Mouse (Mus musculus) midbrain, embryonic 14.5 days (tissue): ENCODE data around the gene Ankle1. TPM values are rescaled to one million over a fixed set of nuclear protein-coding genes. Genes with fewer than 3 reads are reported as not detected.

ENCODE experiments used
- ATAC-seq: fragments of 200-750 bp; cut with Nextera tagmentation; 2 replicates; pipeline ENCODE4 v1.8.0; 2017; ENCODE audit warnings: moderate number of reproducible peaks, moderate library complexity; ENCODE audit not compliant: low FRiP score, low TSS enrichment
- DNase-seq: peaks from one replicate; pipeline ENCODE4 v3.0.0-alpha.2; 2015
- H3K27ac ChIP-seq: fragments of 300-500 bp; sonication (generic); replicated peaks from 2 replicates; pipeline ENCODE4 v1.5.1; 2014; ENCODE audit warnings: mild to moderate bottlenecking, low read depth, low read length, moderate library complexity
- H3K27me3 ChIP-seq: fragments of 300-500 bp; sonication (generic); 2 replicates; pipeline ENCODE4 v1.6.1; 2014; ENCODE audit warnings: low read length, control low read depth, mixed read lengths; ENCODE audit not compliant: control insufficient read depth, insufficient read depth
- H3K36me3 ChIP-seq: fragments of 300-500 bp; sonication (generic); 2 replicates; pipeline ENCODE4 v1.6.1; 2014; ENCODE audit warnings: low read length, control low read depth; ENCODE audit not compliant: control insufficient read depth, insufficient read depth
- H3K4me1 ChIP-seq: fragments of 300-500 bp; sonication (generic); 2 replicates; pipeline ENCODE4 v1.6.1; 2014; ENCODE audit warnings: mild to moderate bottlenecking, antibody characterized with exemption, low read length, control low read depth; ENCODE audit not compliant: control insufficient read depth, insufficient read depth
- H3K4me2 ChIP-seq: fragments of 300-500 bp; sonication (generic); 2 replicates; pipeline ENCODE4 v1.6.1; 2014; ENCODE audit warnings: mild to moderate bottlenecking, low read length, moderate library complexity
- H3K4me3 ChIP-seq: fragments of 300-500 bp; sonication (generic); replicated peaks from 2 replicates; pipeline ENCODE4 v1.5.1; 2014; ENCODE audit warnings: low read depth, low read length
- H3K9ac ChIP-seq: fragments of 300-500 bp; sonication (generic); replicated peaks from 2 replicates; pipeline ENCODE4 v1.6.1; 2014; ENCODE audit warnings: mild to moderate bottlenecking, low read length, moderate library complexity
- H3K9me3 ChIP-seq: fragments of 300-500 bp; sonication (generic); 2 replicates; pipeline ENCODE4 v1.6.1; 2016; ENCODE audit warnings: low read length, control low read depth, mixed read lengths; ENCODE audit not compliant: control insufficient read depth
- WGBS: fragments of 180-500 bp; shearing (Covaris S2); extraction: QIAGEN DNeasy Blood & Tissue Kit; methylation state at CpG from one replicate; pipeline ENCODE4 v1.1.7; 2014; 5-methylcytosine and 5-hydroxymethylcytosine counted together
- polyA plus RNA-seq: library from polyadenylated mRNA; unstranded; fragments of >200 nt; fragmentation: Nextera tagmentation; extraction: Ambion mirVana; gene quantifications from 2 replicates; pipeline ENCODE4 v1.2.1, GENCODE M21; 2014

Gene Ankle1
- polyA plus RNA-seq, 1 experiment from 2014 or later = 5.3 TPM

DNA sequence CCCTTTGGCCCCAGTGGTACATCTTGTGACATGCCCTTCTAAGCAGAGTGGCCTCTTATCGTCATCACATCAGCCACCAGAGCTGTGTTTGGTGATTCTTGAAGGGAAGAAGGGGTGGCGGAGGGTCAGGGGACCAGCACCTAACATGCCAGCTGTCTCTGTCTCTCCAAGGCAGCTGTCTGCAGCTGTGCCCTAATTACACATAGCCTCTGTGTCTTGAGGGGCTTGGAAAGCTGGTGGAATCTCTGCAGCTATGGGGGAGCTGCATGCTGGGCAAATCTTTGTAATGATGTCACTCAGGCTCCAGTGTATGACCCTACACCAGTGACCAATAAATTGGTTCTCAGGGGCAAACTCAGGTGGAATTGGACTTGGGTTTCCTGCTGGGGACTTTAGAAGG is 46.9 kb downstream of the Ankle1 start:
- no peaks in the 10 kb centered on the region for H3K9me3 ChIP-seq
- no peak overlapping the region for H3K9ac ChIP-seq
- no peak overlapping the region for H3K4me3 ChIP-seq
- H3K36me3 ChIP-seq = peaks cover 18% of the 10 kb centered on the region
- H3K27ac ChIP-seq = no peak overlapping the region
- no peak for DNase-seq
- H3K4me2 ChIP-seq = no peak overlapping the region
- WGBS = 81% methylated on average over 2 of the region's 2 CpGs
- no peaks in the 10 kb centered on the region for H3K4me1 ChIP-seq
- H3K27me3 ChIP-seq = no peaks in the 10 kb centered on the region
- no peak for ATAC-seq

GRCm38 (mm10) chr8:71454668-71455067 is 48.9 kb downstream of the Ankle1 start:
- 83% methylated on average over 8 of the region's 8 CpGs for WGBS
- Histone ChIP-seq H3K4me3 (no peak overlapping the region), H3K27me3 (no peaks in the 10 kb centered on the region), H3K36me3 (peaks cover 37% of the 10 kb centered on the region), H3K4me2 (no peak overlapping the region), H3K9me3 (no peaks in the 10 kb centered on the region), H3K4me1 (no peaks in the 10 kb centered on the region), H3K9ac (no peak overlapping the region), H3K27ac (no peak overlapping the region)
- no peak for DNase-seq
- ATAC-seq = no peak

DNA sequence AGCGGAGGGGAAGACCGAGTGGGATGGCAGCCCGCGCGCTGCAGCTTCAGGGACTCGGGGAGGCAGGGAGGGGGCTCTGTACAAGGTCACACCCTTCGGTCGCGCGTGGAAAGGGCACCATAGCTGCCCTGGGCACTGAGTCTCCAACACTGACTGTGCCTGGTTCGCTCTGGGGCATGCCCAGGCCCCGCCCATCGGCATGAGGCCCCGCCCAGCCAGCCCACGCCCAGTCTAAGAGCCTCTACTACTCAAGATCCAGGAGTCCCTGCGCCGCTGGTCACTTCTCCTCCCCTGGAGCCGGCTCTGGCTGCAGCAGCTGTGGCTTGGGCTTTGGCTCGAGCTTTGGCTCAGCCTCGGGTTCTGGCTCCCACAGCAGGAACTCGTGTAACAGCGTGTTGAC is 51.1 kb downstream of the Ankle1 start:
- Histone ChIP-seq H3K27me3 (no peaks in the 10 kb centered on the region), H3K27ac (no peak overlapping the region), H3K9ac (no peak overlapping the region), H3K36me3 (peaks cover 53% of the 10 kb centered on the region), H3K4me1 (peaks cover 5% of the 10 kb centered on the region; the same call in 1 of the 2 replicates), H3K9me3 (no peaks in the 10 kb centered on the region), H3K4me3 (no peak overlapping the region), H3K4me2 (no peak overlapping the region)
- 39% methylated on average over 22 of the region's 22 CpGs for WGBS
- ATAC-seq (no peak), DNase-seq (no peak)

DNA sequence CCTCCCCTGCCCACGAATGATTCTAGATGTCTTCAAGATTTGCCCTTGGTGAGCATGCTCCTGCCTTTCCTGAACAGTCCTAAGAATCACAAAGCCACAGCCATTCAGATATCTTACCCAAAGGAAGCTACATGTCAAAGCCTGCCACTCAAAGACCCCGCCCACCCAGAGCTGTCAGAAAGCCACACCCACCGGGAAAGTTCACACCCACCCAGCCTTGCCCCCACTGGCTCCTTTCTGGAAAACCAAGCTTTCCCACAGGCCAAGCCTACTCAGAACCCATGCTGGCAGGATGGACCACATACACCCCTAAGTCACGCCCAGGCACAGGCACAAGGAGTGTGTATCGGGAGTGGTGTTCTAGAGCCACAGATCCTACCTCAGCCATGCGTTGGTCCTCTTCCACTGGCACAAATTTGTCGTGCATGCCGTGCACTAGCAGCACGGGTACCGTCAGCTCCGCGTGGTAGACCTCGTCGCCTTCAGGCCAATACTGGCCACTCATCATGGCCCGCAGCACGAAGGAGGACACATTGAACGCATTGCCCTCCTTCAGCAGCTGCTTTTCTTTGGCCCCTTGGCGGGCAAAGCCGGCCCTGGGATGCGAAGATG is 52.0 kb downstream of the Ankle1 start:
- DNase-seq (no peak), ATAC-seq (no peak)
- no peak overlapping the region for H3K4me3 ChIP-seq
- H3K4me2 ChIP-seq = no peak overlapping the region
- peaks cover 53% of the 10 kb centered on the region for H3K36me3 ChIP-seq
- H3K9ac ChIP-seq = no peak overlapping the region
- H3K4me1 ChIP-seq = peaks cover 14% of the 10 kb centered on the region
- H3K9me3 ChIP-seq = no peaks in the 10 kb centered on the region
- no peak overlapping the region for H3K27ac ChIP-seq
- 87% methylated on average over 20 of the region's 20 CpGs for WGBS
- H3K27me3 ChIP-seq = no peaks in the 10 kb centered on the region

Other genes with a start within 250 kb of the Ankle1 start
- 15.5 and 16.8 TPM in 2 replicates for gene Myo9b, start 133.3 kb upstream of the Ankle1 start, polyA plus RNA-seq
- 52.0 and 59.5 TPM in 2 replicates for gene Haus8, start 133.1 kb upstream of the Ankle1 start, polyA plus RNA-seq
- gene Use1, start 39.2 kb upstream of the Ankle1 start, polyA plus RNA-seq = 121 TPM in 2 replicates
- gene Ocel1, start 34.7 kb upstream of the Ankle1 start, polyA plus RNA-seq = 4.2 and 4.3 TPM in 2 replicates
- 24.9 and 29.4 TPM in 2 replicates for gene Nr2f6, start 24.1 kb upstream of the Ankle1 start, polyA plus RNA-seq
- 3.5 and 5.7 TPM in 2 replicates for gene Ushbp1, start 10.2 kb upstream of the Ankle1 start, polyA plus RNA-seq
- 78.3 and 88.4 TPM in 2 replicates for gene Babam1, start 9.1 kb upstream of the Ankle1 start, polyA plus RNA-seq
- 119 and 133 TPM in 2 replicates for gene Abhd8, start 57.6 kb downstream of the Ankle1 start, polyA plus RNA-seq
- 199 and 222 TPM in 2 replicates for gene Mrpl34, start 58.9 kb downstream of the Ankle1 start, polyA plus RNA-seq
- 213 and 233 TPM in 2 replicates for gene Dda1, start 63.2 kb downstream of the Ankle1 start, polyA plus RNA-seq
- 7.7 and 9.4 TPM in 2 replicates for gene Ano8, start 80.0 kb downstream of the Ankle1 start, polyA plus RNA-seq
- gene Gtpbp3, start 82.1 kb downstream of the Ankle1 start, polyA plus RNA-seq = 4.9 and 5.2 TPM in 2 replicates
- gene Plvap, start 105.7 kb downstream of the Ankle1 start, polyA plus RNA-seq = 3.6 and 4.1 TPM in 2 replicates
- gene Ccdc194, start 119.7 kb downstream of the Ankle1 start, polyA plus RNA-seq = not detected in 2 replicates
- 0.86 and 7.9 TPM in 2 replicates for gene Bst2, start 131.4 kb downstream of the Ankle1 start, polyA plus RNA-seq
- gene Mvb12a, start 136.9 kb downstream of the Ankle1 start, polyA plus RNA-seq = 54.6 and 61.5 TPM in 2 replicates
- gene Tmem221, start 152.9 kb downstream of the Ankle1 start, polyA plus RNA-seq = not detected in 2 replicates
- not detected in 2 replicates for gene Nxnl1, start 160.6 kb downstream of the Ankle1 start, polyA plus RNA-seq
- gene Slc27a1, start 162.9 kb downstream of the Ankle1 start, polyA plus RNA-seq = 33.5 and 41.6 TPM in 2 replicates
- gene Pgls, start 186.2 kb downstream of the Ankle1 start, polyA plus RNA-seq = 241 and 269 TPM in 2 replicates
- 6.3 and 8.5 TPM in 2 replicates for gene Fam129c, start 191.6 kb downstream of the Ankle1 start, polyA plus RNA-seq
- gene Colgalt1, start 205.0 kb downstream of the Ankle1 start, polyA plus RNA-seq = 60.4 and 70.3 TPM in 2 replicates